Mouse (Mus musculus) monocyte, adult 5-6 weeks (primary cell): ENCODE results near the gene Olfr129. TPM values are rescaled to one million over a fixed set of nuclear protein-coding genes. Genes with fewer than 3 reads are reported as not detected.

Source experiments
- ATAC-seq: fragments of 153-309, 156-312 bp; replicated peaks from 2 replicates; pipeline ENCODE4 v1.8.0; 2017; ENCODE audit warnings: mild to moderate bottlenecking; ENCODE audit not compliant: low TSS enrichment, insufficient number of reproducible peaks, severe bottlenecking, poor library complexity, low FRiP score
- total RNA-seq: library from RNA; stranded (forward); fragments of 200-1000, 200-491, 200-594 nt; gene quantifications from 3 replicates; pipeline ENCODE4 v1.2.3, GENCODE M21; 2017

The Olfr129 gene
- not detected in 3 replicates for total RNA-seq

- ATAC-seq, result no peak
Measured at GRCm38 (mm10) chr17:38059979-38060378, at the start of gene Olfr129. Gene Olfr129 (minus strand): TSS chr17:38060079.

DNA sequence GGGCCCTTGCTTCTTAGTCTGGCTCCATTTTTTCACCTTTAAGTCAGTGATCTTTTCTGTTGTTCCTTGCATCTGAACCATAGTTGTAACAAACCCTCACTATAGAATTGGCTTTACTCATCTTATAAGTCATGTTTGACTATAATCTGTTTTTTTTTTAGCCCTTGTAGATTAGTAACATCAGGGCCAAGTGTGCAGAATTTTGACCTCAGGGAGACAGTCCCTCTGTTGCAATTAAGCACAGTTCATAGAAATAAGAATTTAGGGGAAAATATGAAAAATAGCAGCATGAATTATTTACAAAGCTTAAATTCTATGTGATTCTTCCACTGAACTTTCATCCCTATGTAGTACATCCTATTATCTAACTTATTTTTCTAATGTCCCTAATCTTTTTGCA is 28.7 kb upstream of the Olfr129 start, which contains the start of gene Olfr131:
Gene Olfr131 (minus strand): TSS at position 101 of the 400 bp plus-strand sequence.
- no peak for ATAC-seq

DNA sequence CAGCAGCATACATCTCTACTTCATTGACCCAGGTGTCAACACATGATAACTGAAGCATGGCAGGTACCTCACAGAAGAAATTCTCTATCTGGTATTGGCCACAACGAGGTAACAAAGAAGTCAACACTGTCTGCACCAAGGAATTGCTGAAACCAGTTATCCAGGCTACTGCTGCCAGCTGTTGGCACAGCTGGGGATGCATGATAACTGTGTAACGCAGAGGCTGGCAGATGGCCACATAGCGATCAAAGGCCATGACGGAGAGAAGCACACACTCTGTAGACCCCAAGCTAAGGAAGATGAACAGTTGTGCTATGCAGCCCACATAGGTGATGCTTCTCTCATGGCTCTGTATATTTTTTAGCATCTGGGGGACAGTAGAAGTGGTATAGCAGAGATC is 22.5 kb upstream of the Olfr129 start:
- ATAC-seq, result no peak

- ATAC-seq, result no peak
Measured at GRCm38 (mm10) chr17:38063621-38064020, 3.7 kb upstream of the Olfr129 start, which contains the start of gene Olfr130. Gene Olfr130 (plus strand): TSS chr17:38063921.

DNA sequence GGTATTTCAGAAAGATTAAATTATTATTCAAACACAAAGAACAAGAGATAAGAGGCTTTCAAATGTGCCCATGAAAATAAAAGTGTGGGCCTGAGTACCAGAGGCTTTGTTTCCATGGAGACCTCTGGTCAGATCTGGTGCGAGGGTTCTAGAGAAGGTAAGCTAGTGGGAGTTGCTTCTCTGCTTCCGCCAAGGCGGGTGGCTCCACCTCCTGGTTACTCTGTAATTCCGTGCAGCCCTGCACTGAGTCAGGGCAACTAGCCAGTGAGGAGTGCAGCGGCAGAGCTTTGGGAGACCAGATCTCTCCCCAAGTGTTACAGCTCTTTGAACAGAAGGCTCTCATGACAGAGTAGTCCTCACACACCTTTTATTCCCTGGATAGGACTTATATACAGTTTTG is 33.6 kb downstream of the Olfr129 start:
- ATAC-seq, result no peak

GRCm38 (mm10) chr17:38016341-38016740 is 43.5 kb downstream of the Olfr129 start:
- ATAC-seq, result no peak

DNA sequence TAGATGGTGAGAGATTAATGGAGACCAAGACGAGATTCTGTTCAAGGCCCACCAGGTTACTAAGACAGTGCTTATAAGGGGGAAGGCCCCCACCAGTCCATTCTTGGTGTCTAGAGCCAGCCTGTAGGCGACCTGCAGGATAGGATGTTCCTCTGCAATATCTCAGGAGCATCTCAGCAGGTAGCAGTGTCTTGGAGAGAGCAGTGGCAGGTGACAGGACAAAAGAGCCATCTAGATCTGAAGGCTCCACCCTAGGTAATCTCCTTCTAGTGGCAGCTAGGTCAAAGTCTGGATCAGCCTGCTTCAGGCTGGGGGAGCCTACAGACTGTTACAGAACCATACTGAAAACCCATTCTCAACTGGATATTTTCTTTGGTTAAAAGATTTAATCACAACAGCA is 54.9 kb downstream of the Olfr129 start:
- ATAC-seq, result no peak

Other genes starting within 250 kb of the Olfr129 start
- gene Olfr125, start 227.1 kb downstream of the Olfr129 start, total RNA-seq, result not detected in 3 replicates
- not detected in 3 replicates for gene Olfr126, start 212.6 kb downstream of the Olfr129 start, total RNA-seq
- not detected in 3 replicates for gene Olfr127, start 159.6 kb downstream of the Olfr129 start, total RNA-seq
- gene Olfr128, start 139.5 kb downstream of the Olfr129 start, total RNA-seq, result not detected in 3 replicates
- not detected in 3 replicates for gene Olfr761, start 107.0 kb downstream of the Olfr129 start, total RNA-seq
- gene Olfr130, start 3.8 kb upstream of the Olfr129 start, total RNA-seq, result not detected in 3 replicates
- not detected in 3 replicates for gene Olfr131, start 28.6 kb upstream of the Olfr129 start, total RNA-seq
- gene Olfr132, start 74.4 kb upstream of the Olfr129 start, total RNA-seq, result not detected in 3 replicates
- gene Olfr133, start 85.2 kb upstream of the Olfr129 start, total RNA-seq, result not detected in 3 replicates
- gene Olfr134, start 111.3 kb upstream of the Olfr129 start, total RNA-seq, result not detected in 3 replicates
- gene Olfr135, start 144.3 kb upstream of the Olfr129 start, total RNA-seq, result not detected in 3 replicates
- not detected in 3 replicates for gene Olfr138, start 201.0 kb upstream of the Olfr129 start, total RNA-seq
- gene Olfr137, start 247.5 kb upstream of the Olfr129 start, total RNA-seq, result not detected in 3 replicates